Mouse (Mus musculus) neural tube, embryonic 14.5 days (tissue): ENCODE measurements around the gene H2afy2. TPM values are rescaled to one million over a fixed set of nuclear protein-coding genes. Genes with fewer than 3 reads are reported as not detected.

Experiments used
- ATAC-seq: fragments of 200-750 bp; cut with Nextera tagmentation; 2 replicates; pipeline ENCODE4 v1.8.0; 2017; ENCODE audit warnings: low read depth, mild to moderate bottlenecking, moderate TSS enrichment, moderate library complexity
- H3K27ac ChIP-seq: fragments of 300-500 bp; sonication (generic); 2 replicates; pipeline ENCODE4 v1.5.1; 2014; ENCODE audit warnings: low read depth, mild to moderate bottlenecking, control low read depth, low read length, moderate library complexity, mixed read lengths
- H3K27me3 ChIP-seq: fragments of 300-500 bp; sonication (generic); 2 replicates; pipeline ENCODE4 v1.6.1; 2014; ENCODE audit warnings: low read length; ENCODE audit not compliant: control insufficient read depth, insufficient read depth
- H3K36me3 ChIP-seq: fragments of 300-500 bp; sonication (generic); 2 replicates; pipeline ENCODE4 v1.6.1; 2014; ENCODE audit warnings: low read length, mixed read lengths; ENCODE audit not compliant: control insufficient read depth, insufficient read depth
- H3K4me1 ChIP-seq: fragments of 300-500 bp; sonication (generic); 2 replicates; pipeline ENCODE4 v1.6.1; 2014; ENCODE audit warnings: low read length; ENCODE audit not compliant: control insufficient read depth, insufficient read depth
- H3K4me2 ChIP-seq: fragments of 300-500 bp; sonication (generic); 2 replicates; pipeline ENCODE4 v1.6.1; 2014; ENCODE audit warnings: mild to moderate bottlenecking, low read depth, low read length, control low read depth
- H3K4me3 ChIP-seq: fragments of 300-500 bp; sonication (generic); 2 replicates; pipeline ENCODE4 v1.5.1; 2014; ENCODE audit warnings: low read depth, low read length, control low read depth, mixed read lengths
- H3K9ac ChIP-seq: fragments of 300-500 bp; sonication (generic); replicated peaks from 2 replicates; pipeline ENCODE4 v1.6.1; 2014; ENCODE audit warnings: low read depth, mild to moderate bottlenecking, control low read depth, low read length, mixed read lengths
- H3K9me3 ChIP-seq: fragments of 300-500 bp; sonication (generic); 2 replicates; pipeline ENCODE4 v1.6.1; 2016; ENCODE audit warnings: low read length; ENCODE audit not compliant: control insufficient read depth
- WGBS: fragments of 180-500 bp; shearing (Covaris S2); extraction: QIAGEN DNeasy Blood & Tissue Kit; methylation state at CpG from one replicate; pipeline ENCODE4 v1.1.7; 2014; 5-methylcytosine and 5-hydroxymethylcytosine counted together
- polyA plus RNA-seq: library from polyadenylated mRNA; unstranded; fragments of >200 nt; fragmentation: Nextera tagmentation; extraction: Ambion mirVana; gene quantifications from 2 replicates; pipeline ENCODE4 v1.2.1, GENCODE M21; 2014

The H2afy2 gene
- polyA plus RNA-seq: 203 and 238 TPM in 2 replicates

GRCm38 (mm10) chr10:61783621-61784251, at the start of gene H2afy2:
Gene H2afy2, minus strand, starts transcription at chr10:61784147.
- under 1% methylated on average over 49 of the region's 50 CpGs for WGBS
- H3K9ac ChIP-seq: peak within 1 kb of the TSS; percentile 99

GRCm38 (mm10) chr10:61832713-61833112, 48.8 kb upstream of the H2afy2 start:
- no peak overlapping the region for H3K9ac ChIP-seq
- no peaks in the 10 kb centered on the region for H3K4me1 ChIP-seq
- no peaks in the 10 kb centered on the region for H3K9me3 ChIP-seq
- H3K27me3 ChIP-seq: no peaks in the 10 kb centered on the region
- WGBS: 85% methylated on average over 11 of the region's 11 CpGs
- no peak overlapping the region for H3K4me3 ChIP-seq
- H3K4me2 ChIP-seq: no peak overlapping the region
- H3K36me3 ChIP-seq: no peaks in the 10 kb centered on the region
- H3K27ac ChIP-seq: no peak overlapping the region
- ATAC-seq: no peak

More at GRCm38 (mm10) chr10:61783621-61784251, at the start of gene H2afy2:
- no peaks in the 10 kb centered on the region for H3K27me3 ChIP-seq
- H3K36me3 ChIP-seq: no peaks in the 10 kb centered on the region
- peak within 1 kb of the TSS; percentile 72 for H3K4me2 ChIP-seq
- H3K27ac ChIP-seq: peak within 1 kb of the TSS; percentile 99
- peaks cover 16% of the 10 kb centered on the region; the same call in 1 of the 2 replicates for H3K4me1 ChIP-seq
- ATAC-seq: peak; percentile 93
- no peaks in the 10 kb centered on the region for H3K9me3 ChIP-seq
- peak within 1 kb of the TSS; percentile 90 for H3K4me3 ChIP-seq

GRCm38 (mm10) chr10:61831741-61832140, 47.8 kb upstream of the H2afy2 start:
- no peak overlapping the region for H3K27ac ChIP-seq
- H3K4me3 ChIP-seq: no peak overlapping the region
- H3K36me3 ChIP-seq: no peaks in the 10 kb centered on the region
- H3K4me1 ChIP-seq: no peaks in the 10 kb centered on the region
- 93% methylated on average over 6 of the region's 6 CpGs for WGBS
- no peak overlapping the region for H3K9ac ChIP-seq
- ATAC-seq: no peak
- H3K27me3 ChIP-seq: no peaks in the 10 kb centered on the region
- no peaks in the 10 kb centered on the region for H3K9me3 ChIP-seq
- no peak overlapping the region for H3K4me2 ChIP-seq

GRCm38 (mm10) chr10:61831251-61831650, 47.3 kb upstream of the H2afy2 start:
- 79% methylated on average over 12 of the region's 12 CpGs for WGBS

GRCm38 (mm10) chr10:61830817-61831216, 46.9 kb upstream of the H2afy2 start:
- Histone ChIP-seq H3K27ac (no peak overlapping the region), H3K9me3 (no peaks in the 10 kb centered on the region), H3K4me3 (no peak overlapping the region), H3K36me3 (no peaks in the 10 kb centered on the region), H3K4me2 (no peak overlapping the region), H3K4me1 (no peaks in the 10 kb centered on the region), H3K27me3 (no peaks in the 10 kb centered on the region), H3K9ac (no peak overlapping the region)
- ATAC-seq: no peak
- 53% methylated on average over 9 of the region's 9 CpGs for WGBS

More at GRCm38 (mm10) chr10:61831251-61831650, 47.3 kb upstream of the H2afy2 start:
- no peaks in the 10 kb centered on the region for H3K36me3 ChIP-seq
- H3K4me1 ChIP-seq: no peaks in the 10 kb centered on the region
- no peak overlapping the region for H3K4me3 ChIP-seq
- no peak for ATAC-seq
- H3K9ac ChIP-seq: no peak overlapping the region
- no peak overlapping the region for H3K4me2 ChIP-seq
- H3K27me3 ChIP-seq: no peaks in the 10 kb centered on the region
- no peaks in the 10 kb centered on the region for H3K9me3 ChIP-seq
- no peak overlapping the region for H3K27ac ChIP-seq

GRCm38 (mm10) chr10:61829046-61829445, 45.1 kb upstream of the H2afy2 start:
- H3K4me1 ChIP-seq: no peaks in the 10 kb centered on the region
- H3K9me3 ChIP-seq: no peaks in the 10 kb centered on the region
- no peaks in the 10 kb centered on the region for H3K27me3 ChIP-seq
- H3K4me2 ChIP-seq: no peak overlapping the region
- no peaks in the 10 kb centered on the region for H3K36me3 ChIP-seq
- no peak overlapping the region for H3K27ac ChIP-seq
- ATAC-seq: no peak
- 62% methylated on average over 4 of the region's 4 CpGs for WGBS
- no peak overlapping the region for H3K9ac ChIP-seq
- no peak overlapping the region for H3K4me3 ChIP-seq

- Histone ChIP-seq H3K9ac (no peak overlapping the region), H3K36me3 (no peaks in the 10 kb centered on the region), H3K4me2 (no peak overlapping the region), H3K9me3 (no peaks in the 10 kb centered on the region), H3K4me3 (no peak overlapping the region), H3K27me3 (no peaks in the 10 kb centered on the region), H3K4me1 (no peaks in the 10 kb centered on the region), H3K27ac (no peak overlapping the region)
- 84% methylated on average over 32 of the region's 32 CpGs for WGBS
- no peak for ATAC-seq
Observed at GRCm38 (mm10) chr10:61827950-61828936, 44.3 kb upstream of the H2afy2 start.

GRCm38 (mm10) chr10:61826753-61827435, 42.9 kb upstream of the H2afy2 start:
- H3K9ac ChIP-seq: no peak overlapping the region
- H3K36me3 ChIP-seq: no peaks in the 10 kb centered on the region
- H3K27ac ChIP-seq: no peak overlapping the region
- H3K4me1 ChIP-seq: no peaks in the 10 kb centered on the region
- H3K27me3 ChIP-seq: no peaks in the 10 kb centered on the region
- 35% methylated on average over 16 of the region's 16 CpGs for WGBS
- no peak overlapping the region for H3K4me2 ChIP-seq
- H3K4me3 ChIP-seq: no peak overlapping the region
- no peaks in the 10 kb centered on the region for H3K9me3 ChIP-seq
- no peak for ATAC-seq
